Mouse (Mus musculus): ENCODE data around the gene Arl8b. TPM values are rescaled to one million over a fixed set of nuclear protein-coding genes. Genes with fewer than 3 reads are reported as not detected.
A peak's percentile ranks its signal among the peaks of the same experiment; 100 is the strongest.

Gene Arl8b
- polyA plus RNA-seq, 1 experiment from 2014 or later = 65.8 TPM

GRCm38 (mm10) chr6:108829386-108830370, 46.8 kb downstream of the Arl8b start:
- peak; percentile 77 for DNase-seq (ENCODE audit: low spot score)
- 17% methylated on average over 22 of the region's 22 CpGs for WGBS
- Histone ChIP-seq H3K4me1 (peaks cover 25% of the 10 kb centered on the region), H3K9me3 (no peaks in the 10 kb centered on the region), H3K27me3 (ENCODE audit: insufficient read depth, poor library complexity, severe bottlenecking) (no peaks in the 10 kb centered on the region), H3K4me3 (peak overlapping the region; percentile 95), H3K27ac (peak overlapping the region; percentile 95), H3K36me3 (0 out of 2 replicates have a peak, but pooled peaks cover 5% of the 10 kb centered on the region)

- WGBS = 80% methylated on average over 1 of the region's 1 CpGs
- DNase-seq (ENCODE audit: low spot score) = no peak
These were observed 49.3 kb downstream of the Arl8b start for GRCm38 (mm10) chr6:108832170-108832569.

GRCm38 (mm10) chr6:108832989-108833388, 50.1 kb downstream of the Arl8b start:
- no peaks in the 10 kb centered on the region for H3K27me3 ChIP-seq (ENCODE audit: insufficient read depth, poor library complexity, severe bottlenecking)
- no peak overlapping the region for H3K27ac ChIP-seq
- peaks cover 25% of the 10 kb centered on the region for H3K4me1 ChIP-seq
- no peak for DNase-seq (ENCODE audit: low spot score)
- H3K4me3 ChIP-seq = no peak overlapping the region
- WGBS = 46% methylated on average over 6 of the region's 6 CpGs
- H3K9me3 ChIP-seq = no peaks in the 10 kb centered on the region
- H3K36me3 ChIP-seq = peaks cover 15% of the 10 kb centered on the region

More at GRCm38 (mm10) chr6:108832170-108832569, 49.3 kb downstream of the Arl8b start:
- Histone ChIP-seq H3K4me1 (peaks cover 25% of the 10 kb centered on the region), H3K36me3 (peaks cover 6% of the 10 kb centered on the region; the same call in 1 of the 2 replicates), H3K27ac (no peak overlapping the region), H3K4me3 (no peak overlapping the region), H3K9me3 (no peaks in the 10 kb centered on the region), H3K27me3 (ENCODE audit: insufficient read depth, poor library complexity, severe bottlenecking) (no peaks in the 10 kb centered on the region)

GRCm38 (mm10) chr6:108833963-108834697, 51.2 kb downstream of the Arl8b start:
- no peak for DNase-seq (ENCODE audit: low spot score)
- whole genome bisulfite sequencing = 70% methylated on average over 8 of the region's 8 CpGs
- Histone ChIP-seq H3K4me1 (peaks cover 25% of the 10 kb centered on the region), H3K9me3 (no peaks in the 10 kb centered on the region), H3K4me3 (no peak overlapping the region), H3K27ac (no peak overlapping the region), H3K36me3 (peaks cover 21% of the 10 kb centered on the region), H3K27me3 (ENCODE audit: insufficient read depth, poor library complexity, severe bottlenecking) (no peaks in the 10 kb centered on the region)

- Histone ChIP-seq H3K4me1 (0 out of 2 replicates have a peak, but pooled peaks cover 14% of the 10 kb centered on the region), H3K36me3 (peaks cover 31% of the 10 kb centered on the region), H3K9me3 (no peaks in the 10 kb centered on the region), H3K27me3 (ENCODE audit: insufficient read depth, poor library complexity, severe bottlenecking) (no peaks in the 10 kb centered on the region), H3K4me3 (no peak overlapping the region), H3K27ac (no peak overlapping the region)
- no peak for DNase-seq (ENCODE audit: low spot score)
- 84% methylated on average over 16 of the region's 16 CpGs for WGBS
These were observed 53.1 kb downstream of the Arl8b start for GRCm38 (mm10) chr6:108835765-108836691.

GRCm38 (mm10) chr6:108837081-108837480, 54.2 kb downstream of the Arl8b start:
- H3K36me3 ChIP-seq = peaks cover 31% of the 10 kb centered on the region
- H3K4me3 ChIP-seq = no peak overlapping the region
- H3K27ac ChIP-seq = no peak overlapping the region
- WGBS = 89% methylated on average over 4 of the region's 4 CpGs
- H3K27me3 ChIP-seq (ENCODE audit: insufficient read depth, poor library complexity, severe bottlenecking) = no peaks in the 10 kb centered on the region
- no peaks in the 10 kb centered on the region for H3K9me3 ChIP-seq
- 0 out of 2 replicates have a peak, but pooled peaks cover 10% of the 10 kb centered on the region for H3K4me1 ChIP-seq
- DNase-seq (ENCODE audit: low spot score) = no peak

- no peaks in the 10 kb centered on the region for H3K9me3 ChIP-seq
- no peak for DNase-seq (ENCODE audit: low spot score)
- H3K27ac ChIP-seq = no peak overlapping the region
- no peak overlapping the region for H3K4me3 ChIP-seq
- 83% methylated on average over 4 of the region's 4 CpGs for WGBS
- H3K27me3 ChIP-seq (ENCODE audit: insufficient read depth, poor library complexity, severe bottlenecking) = no peaks in the 10 kb centered on the region
- H3K36me3 ChIP-seq = peaks cover 35% of the 10 kb centered on the region
- H3K4me1 ChIP-seq = 0 out of 2 replicates have a peak, but pooled peaks cover 10% of the 10 kb centered on the region
These were observed 55.1 kb downstream of the Arl8b start for GRCm38 (mm10) chr6:108837958-108838357.

- no peak overlapping the region for H3K27ac ChIP-seq
- 83% methylated on average over 4 of the region's 4 CpGs for WGBS
- H3K9me3 ChIP-seq = no peaks in the 10 kb centered on the region
- DNase-seq (ENCODE audit: low spot score) = peak; percentile 36
- peaks cover 49% of the 10 kb centered on the region for H3K36me3 ChIP-seq
- H3K4me3 ChIP-seq = no peak overlapping the region
- H3K27me3 ChIP-seq (ENCODE audit: insufficient read depth, poor library complexity, severe bottlenecking) = no peaks in the 10 kb centered on the region
- no peaks in the 10 kb centered on the region for H3K4me1 ChIP-seq
These were observed 56.5 kb downstream of the Arl8b start for GRCm38 (mm10) chr6:108839432-108839831.

GRCm38 (mm10) chr6:108840861-108841640, 58.2 kb downstream of the Arl8b start:
- Histone ChIP-seq H3K27ac (no peak overlapping the region), H3K9me3 (no peaks in the 10 kb centered on the region), H3K36me3 (peaks cover 61% of the 10 kb centered on the region), H3K4me3 (no peak overlapping the region), H3K27me3 (ENCODE audit: insufficient read depth, poor library complexity, severe bottlenecking) (no peaks in the 10 kb centered on the region), H3K4me1 (no peaks in the 10 kb centered on the region)
- DNase-seq (ENCODE audit: low spot score) = peak; percentile 65
- 94% methylated on average over 8 of the region's 8 CpGs for WGBS

- Histone ChIP-seq H3K27ac (no peak overlapping the region), H3K27me3 (ENCODE audit: insufficient read depth, poor library complexity, severe bottlenecking) (no peaks in the 10 kb centered on the region), H3K4me1 (no peaks in the 10 kb centered on the region), H3K4me3 (no peak overlapping the region), H3K36me3 (peaks cover 55% of the 10 kb centered on the region), H3K9me3 (no peaks in the 10 kb centered on the region)
- WGBS = 84% methylated on average over 1 of the region's 1 CpGs
- DNase-seq (ENCODE audit: low spot score) = peak; percentile 20
These were observed 60.8 kb downstream of the Arl8b start for GRCm38 (mm10) chr6:108843664-108844063.

GRCm38 (mm10) chr6:108844093-108844492, 61.2 kb downstream of the Arl8b start:
- H3K4me3 ChIP-seq = no peak overlapping the region
- WGBS = 70% methylated on average over 3 of the region's 3 CpGs
- H3K4me1 ChIP-seq = no peaks in the 10 kb centered on the region
- no peaks in the 10 kb centered on the region for H3K9me3 ChIP-seq
- H3K36me3 ChIP-seq = peaks cover 60% of the 10 kb centered on the region
- no peak overlapping the region for H3K27ac ChIP-seq
- DNase-seq (ENCODE audit: low spot score) = peak; percentile 35
- H3K27me3 ChIP-seq (ENCODE audit: insufficient read depth, poor library complexity, severe bottlenecking) = no peaks in the 10 kb centered on the region

Measured in heart, embryonic 10.5 days (tissue).